Mouse (Mus musculus) layer of hippocampus, adult 2 months (tissue): Measurements from ENCODE around the gene Gmcl1. TPM values are rescaled to one million over a fixed set of nuclear protein-coding genes. Genes with fewer than 3 reads are reported as not detected.

Source experiments
- DNase-seq, 2 experiments: peaks; one replicate each; pipeline ENCODE4 v3.0.0; 2022; ENCODE audit warnings: low spot score in 2 of 2
- H3K27ac ChIP-seq: fragments of 200-600 bp; 2 replicates; pipeline ENCODE4 v1.8.1; 2022
- H3K4me3 ChIP-seq: fragments of 200-600 bp; 2 replicates; pipeline ENCODE4 v1.8.1; 2022; ENCODE audit warnings: mild to moderate bottlenecking
- CTCF ChIP-seq: fragments of 200-600 bp; conservative IDR thresholded peaks from 2 replicates; pipeline ENCODE4 v1.8.1; 2022; ENCODE audit warnings: antibody characterized with exemption, mild to moderate bottlenecking, moderate library complexity
- total RNA-seq, 2 experiments: library from RNA; stranded (reverse); gene quantifications; 2 replicates each; pipeline ENCODE4 v1.2.3; 2021

The Gmcl1 gene
- total RNA-seq, 2 experiments from 2014 or later = 28.3 to 31.5 TPM

GRCm38 (mm10) chr6:86668580-86669239 is 64.5 kb downstream of the Gmcl1 start, which contains the start of gene Mxd1:
Mxd1 (minus strand) TSS chr6:86669161.
- Histone ChIP-seq H3K27ac (peak within 1 kb of the TSS; percentile 87), H3K4me3 (peak within 1 kb of the TSS; percentile 82)
- peak in 1 of 2 experiments; percentile 30 for DNase-seq
- TF ChIP-seq CTCF = no peak

DNA sequence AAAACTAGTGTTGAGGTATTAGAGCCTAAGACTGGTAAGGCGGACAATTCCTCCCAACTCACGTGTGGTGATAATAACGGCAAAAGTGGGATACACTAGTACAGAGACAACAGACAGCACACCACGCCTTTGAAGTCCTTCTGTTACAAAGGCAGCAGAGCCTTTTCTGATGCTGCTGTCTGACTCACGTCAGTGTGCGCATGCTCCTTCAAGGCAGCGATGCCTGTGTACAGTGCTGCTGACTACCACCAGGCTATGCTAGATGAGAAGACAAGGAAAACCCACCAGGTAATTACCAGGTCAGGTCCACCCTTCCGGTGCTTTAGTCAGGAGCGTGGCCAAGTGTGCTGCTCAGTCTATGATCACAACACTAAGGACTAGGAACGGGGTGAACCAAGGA is 66.1 kb downstream of the Gmcl1 start:
- TF ChIP-seq CTCF = no peak
- Histone ChIP-seq H3K27ac (no peak overlapping the region), H3K4me3 (peak overlapping the region; percentile 3; the same call in 1 of the 2 replicates)
- no peak for DNase-seq

DNA sequence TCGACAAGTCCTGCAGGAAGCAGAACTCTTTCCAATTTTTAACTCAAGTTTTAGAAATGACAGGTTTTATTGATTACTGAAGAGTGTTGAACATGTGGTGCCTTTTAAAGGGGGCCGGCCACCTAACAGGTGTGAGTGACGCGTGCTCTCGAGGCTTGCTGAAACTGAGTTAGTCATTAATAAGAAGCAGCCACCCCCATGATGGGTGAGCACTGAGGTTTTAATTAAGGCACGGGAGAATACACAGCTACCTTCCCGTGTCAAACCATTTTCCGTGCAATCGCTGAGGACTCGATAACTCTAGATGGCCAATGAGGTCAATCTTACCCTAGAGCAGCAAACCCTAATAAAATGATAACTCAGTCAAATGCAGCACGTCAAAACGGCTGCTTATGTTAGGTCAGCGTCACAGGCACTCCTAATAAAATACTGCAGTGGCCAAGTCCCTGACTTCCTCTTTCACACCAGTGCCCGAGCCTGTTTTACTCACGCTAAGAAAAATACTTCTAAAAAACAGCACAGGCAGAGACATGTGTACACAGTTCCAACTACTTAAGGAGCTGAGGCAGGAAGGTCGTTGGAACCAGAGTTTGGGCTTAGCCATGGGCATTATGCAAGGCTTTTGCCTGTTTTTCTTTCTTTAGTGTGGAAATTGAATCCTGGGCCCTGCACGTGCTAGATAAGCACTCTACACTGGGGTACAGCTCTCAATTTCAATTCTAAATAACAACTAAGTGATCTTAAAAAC is 67.4 kb downstream of the Gmcl1 start:
- no peak for TF ChIP-seq CTCF
- H3K27ac ChIP-seq = no peak overlapping the region
- no peak overlapping the region; the same call in 1 of the 2 replicates for H3K4me3 ChIP-seq
- no peak for DNase-seq

DNA sequence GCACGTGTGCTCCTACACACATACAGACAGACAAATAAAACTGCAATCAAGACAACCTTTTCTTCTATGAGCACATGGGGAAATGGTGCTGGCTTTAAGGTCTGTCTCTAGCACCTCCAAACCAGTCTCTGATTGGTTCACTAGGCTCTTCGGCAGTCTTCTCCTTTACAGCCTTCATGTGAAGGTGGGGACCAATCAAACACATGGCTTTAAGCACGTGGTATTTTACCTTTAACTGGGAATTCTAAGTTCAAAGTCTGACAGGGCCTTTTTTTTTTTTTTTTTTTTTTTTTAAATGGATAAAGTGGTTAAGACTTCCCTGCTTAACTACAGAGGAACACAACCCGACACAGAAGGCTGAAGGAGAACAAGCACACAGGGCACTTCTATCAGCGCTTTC is 68.1 kb downstream of the Gmcl1 start:
- Histone ChIP-seq H3K27ac (no peak overlapping the region), H3K4me3 (no peak overlapping the region)
- TF ChIP-seq CTCF = no peak
- no peak for DNase-seq

DNA sequence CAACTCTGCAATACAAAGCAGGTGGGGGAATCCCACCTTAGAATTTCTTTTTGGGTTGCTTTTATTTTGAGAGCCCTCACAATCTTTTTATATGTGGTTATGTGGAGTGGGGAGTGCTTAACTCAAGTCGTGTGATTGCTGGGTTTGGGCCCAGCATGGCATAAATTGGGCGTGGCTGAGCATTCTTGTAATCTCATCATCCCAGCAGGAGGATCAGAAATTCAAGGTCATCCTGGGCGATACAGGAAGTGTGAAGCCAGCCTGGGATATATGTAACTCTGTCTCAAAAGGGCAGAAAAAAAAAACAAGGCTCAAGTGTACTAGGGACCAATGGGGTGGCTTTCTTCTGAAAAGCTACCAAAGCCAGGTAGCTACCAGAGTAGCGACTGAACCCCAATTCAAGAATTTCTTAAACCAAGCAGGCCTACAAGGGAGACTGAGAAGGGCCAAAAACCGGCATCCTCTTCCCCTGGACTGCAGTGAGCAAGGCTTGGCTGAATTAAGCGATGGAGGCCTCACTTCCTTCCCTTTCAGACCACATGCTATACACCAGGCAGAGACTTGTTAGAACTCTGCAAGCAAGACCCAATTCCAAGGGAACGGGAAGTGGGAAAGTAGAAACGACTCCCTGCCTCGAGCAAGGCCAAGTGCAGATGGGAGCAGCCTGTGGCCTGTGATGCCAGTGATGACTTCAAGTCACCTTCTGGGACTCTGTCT is 72.9 kb downstream of the Gmcl1 start:
- no peak overlapping the region for H3K27ac ChIP-seq
- no peak for TF ChIP-seq CTCF
- H3K4me3 ChIP-seq = no peak overlapping the region
- DNase-seq = no peak

DNA sequence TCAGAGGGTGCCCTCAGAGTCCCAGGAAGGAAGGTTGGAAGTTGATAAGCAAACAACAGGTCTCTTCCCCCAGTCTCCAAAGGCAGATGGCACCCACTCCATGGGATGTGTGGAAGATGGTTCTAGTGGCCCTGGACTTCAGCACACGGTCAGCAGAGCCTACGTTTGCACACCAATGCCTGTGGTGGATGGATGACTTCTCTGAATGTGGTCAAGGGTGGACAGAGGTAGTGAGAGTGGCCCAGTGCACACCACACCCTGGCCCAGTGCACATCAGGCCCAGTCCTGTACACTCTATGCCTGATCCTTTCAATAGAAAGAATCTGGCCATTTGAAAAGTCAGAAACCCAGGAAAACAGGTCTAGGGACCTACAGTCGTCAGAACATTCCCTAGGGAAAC is 74.7 kb downstream of the Gmcl1 start:
- DNase-seq = no peak
- no peak for TF ChIP-seq CTCF
- H3K4me3 ChIP-seq = no peak overlapping the region
- no peak overlapping the region for H3K27ac ChIP-seq

DNA sequence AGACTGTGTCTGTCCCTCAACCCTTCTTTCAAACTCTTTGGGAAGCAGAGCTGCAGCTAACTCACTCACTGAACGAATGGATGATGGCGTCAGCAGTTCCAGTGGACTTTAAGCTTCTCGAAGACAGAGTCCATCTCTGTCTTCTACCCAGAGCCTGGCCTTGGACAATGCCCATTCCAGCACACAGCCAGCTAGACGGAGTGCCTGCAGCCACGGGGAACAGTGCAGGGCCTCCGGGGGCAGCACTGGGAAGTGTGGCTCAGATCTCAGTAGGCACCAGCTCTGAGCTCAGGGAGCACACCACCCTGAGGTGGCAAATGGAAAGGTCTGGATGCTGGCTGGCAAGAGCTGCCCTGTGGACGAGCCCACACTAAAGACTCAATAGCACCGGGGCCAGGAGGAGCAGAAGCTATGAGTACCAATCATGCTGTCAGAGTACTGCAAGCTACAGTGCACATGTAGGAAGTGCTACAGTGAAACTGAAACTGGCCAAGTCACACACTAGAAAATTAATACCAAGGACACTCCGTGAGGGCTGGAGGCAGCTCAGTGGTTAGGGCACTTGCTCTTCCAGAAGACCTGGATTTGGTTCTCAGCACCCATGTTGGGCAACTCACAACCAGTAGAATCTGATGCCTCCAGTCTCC is 78.8 kb downstream of the Gmcl1 start:
- DNase-seq = no peak
- Histone ChIP-seq H3K27ac (no peak overlapping the region), H3K4me3 (no peak overlapping the region)
- peak; percentile 23 for TF ChIP-seq CTCF

GRCm38 (mm10) chr6:86653026-86653425 is 80.2 kb downstream of the Gmcl1 start:
- no peak for DNase-seq
- Histone ChIP-seq H3K27ac (no peak overlapping the region), H3K4me3 (no peak overlapping the region)
- TF ChIP-seq CTCF = no peak

- DNase-seq = no peak
- Histone ChIP-seq H3K27ac (no peak overlapping the region), H3K4me3 (no peak overlapping the region)
- TF ChIP-seq CTCF = no peak
Observed at GRCm38 (mm10) chr6:86646143-86646542, 87.0 kb downstream of the Gmcl1 start.

DNA sequence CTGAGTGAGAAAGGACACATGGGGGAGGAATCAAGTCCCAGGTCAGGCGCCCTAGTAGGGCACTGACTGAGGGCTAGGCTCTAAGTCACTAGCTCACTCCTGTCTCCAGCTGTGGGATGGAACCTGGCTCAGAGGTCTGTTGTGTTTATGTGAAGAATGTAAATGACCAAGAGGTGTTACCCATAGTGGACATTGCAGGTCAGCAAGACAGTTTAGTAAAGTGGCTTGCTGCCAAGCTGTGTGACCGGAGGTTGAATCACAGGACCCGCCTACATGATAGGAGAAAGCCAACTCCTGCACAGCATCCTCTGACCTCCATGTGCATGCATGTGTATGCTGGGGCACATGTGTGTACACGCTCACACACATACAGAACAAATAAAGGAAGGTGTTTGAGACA is 87.6 kb downstream of the Gmcl1 start:
- no peak overlapping the region for H3K27ac ChIP-seq
- TF ChIP-seq CTCF = no peak
- DNase-seq = no peak
- H3K4me3 ChIP-seq = no peak overlapping the region

DNA sequence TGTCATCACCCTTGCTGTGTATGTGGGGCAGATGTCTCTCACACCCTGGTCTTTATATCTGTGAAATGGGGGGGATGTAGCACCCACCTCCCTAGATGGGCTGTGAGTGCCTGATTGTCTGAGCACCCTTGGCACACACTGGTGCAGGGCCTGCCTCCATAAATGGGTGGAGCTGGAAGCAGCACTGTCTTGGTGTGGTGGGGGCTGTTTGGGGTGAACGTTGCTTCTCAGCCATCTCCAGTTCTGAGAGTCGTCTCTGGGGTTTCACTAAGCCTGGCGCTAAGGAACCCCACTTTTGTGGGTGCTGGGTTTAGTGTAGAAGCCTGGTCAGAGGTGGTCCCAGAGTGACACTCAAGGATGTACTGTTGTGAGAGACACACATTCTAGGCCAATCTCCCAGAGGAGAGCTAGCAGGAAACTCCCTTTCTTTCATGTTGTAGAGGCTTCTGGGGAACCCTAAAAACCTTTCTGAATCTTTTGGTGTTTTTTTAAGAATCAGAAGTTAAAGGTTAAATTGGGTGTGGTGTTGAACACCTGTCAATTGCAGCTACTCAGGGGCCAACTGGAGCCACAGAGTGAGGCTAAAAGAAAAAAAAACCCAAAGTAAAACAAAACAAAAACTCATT is 88.3 kb downstream of the Gmcl1 start:
- Histone ChIP-seq H3K27ac (no peak overlapping the region), H3K4me3 (no peak overlapping the region)
- no peak for DNase-seq
- TF ChIP-seq CTCF = no peak

Other genes with a start within 250 kb of the Gmcl1 start
- 100 to 1,000 TPM; 179 to 184 TPM for gene Pcbp1, start 207.1 kb downstream of the Gmcl1 start, total RNA-seq
- 1 to 10 TPM; 1.2 to 1.9 TPM for gene Asprv1, start 105.2 kb downstream of the Gmcl1 start, total RNA-seq
- 10 to 100 TPM; 17.9 to 20.7 TPM for gene Mxd1, start 64.2 kb downstream of the Gmcl1 start, total RNA-seq
- 10 to 100 TPM; 60.6 to 60.8 TPM for gene Snrnp27, start 48.9 kb downstream of the Gmcl1 start, total RNA-seq
- 1 to 10 TPM; 4.6 to 4.8 TPM for gene Anxa4, start 60.2 kb upstream of the Gmcl1 start, total RNA-seq
- gene Aak1, start 116.1 kb upstream of the Gmcl1 start, total RNA-seq = 100 to 1,000 TPM; 445 to 462 TPM